Mouse (Mus musculus) frontal cortex, postnatal 10 days (tissue): Measurements from ENCODE around the gene 4932429P05Rik.

Experiments
- DNase-seq, 2 experiments: peaks; one replicate each; pipeline ENCODE4 v3.0.0; 2022; ENCODE audit warnings: low spot score in 2 of 2, mixed read lengths in 1 of 2

Gene 4932429P05Rik

DNA sequence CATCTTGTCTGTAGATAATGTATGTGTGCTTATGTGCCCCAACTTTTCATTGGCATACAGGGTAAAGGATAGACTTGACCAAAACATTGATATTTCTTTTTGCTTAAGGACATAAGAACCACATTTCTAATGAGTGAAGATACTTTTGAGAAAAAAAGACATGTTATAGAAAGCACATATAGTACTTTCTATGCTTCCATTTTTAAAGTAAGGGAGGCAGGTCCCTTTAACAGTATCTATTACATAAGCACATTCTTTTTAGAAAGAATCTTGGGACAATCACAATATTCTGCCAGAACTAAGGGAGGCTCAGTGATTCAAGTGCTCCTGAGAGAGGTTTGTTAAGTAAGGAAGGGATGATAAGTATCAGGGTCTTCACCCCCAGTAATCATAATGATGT is at the start of gene 4932429P05Rik:
Gene 4932429P05Rik, plus strand, starts transcription at position 301 of the 400 bp plus-strand sequence.
- DNase-seq: no peak
